Mouse (Mus musculus) limb, embryonic 11.5 days (tissue): ENCODE measurements around the gene Ilf3. TPM values are rescaled to one million over a fixed set of nuclear protein-coding genes. Genes with fewer than 3 reads are reported as not detected.

Source experiments
- ATAC-seq: fragments of 200-750 bp; cut with Nextera tagmentation; 2 replicates; pipeline ENCODE4 v1.8.0; 2017; ENCODE audit warnings: low read depth; ENCODE audit not compliant: insufficient number of reproducible peaks, low FRiP score, low TSS enrichment
- DNase-seq: peaks from one replicate; pipeline ENCODE4 v3.0.0-alpha.2; 2015; ENCODE audit warnings: low spot score
- H3K27ac ChIP-seq: fragments of 300-500 bp; sonication (generic); replicated peaks from 2 replicates; pipeline ENCODE4 v1.5.1; 2014; ENCODE audit warnings: low read depth, mild to moderate bottlenecking, low read length
- H3K27me3 ChIP-seq: fragments of 300-500 bp; sonication (generic); 2 replicates; pipeline ENCODE4 v1.6.1; 2014; ENCODE audit warnings: mild to moderate bottlenecking, low read length, mixed read lengths; ENCODE audit not compliant: control insufficient read depth, insufficient read depth
- H3K36me3 ChIP-seq: fragments of 300-500 bp; sonication (generic); 2 replicates; pipeline ENCODE4 v1.6.1; 2014; ENCODE audit warnings: mild to moderate bottlenecking, low read length, moderate library complexity, mixed read lengths; ENCODE audit not compliant: control insufficient read depth, insufficient read depth
- H3K4me1 ChIP-seq: fragments of 300-500 bp; sonication (generic); 2 replicates; pipeline ENCODE4 v1.6.1; 2014; ENCODE audit warnings: low read length, mixed read lengths; ENCODE audit not compliant: control insufficient read depth, insufficient read depth
- H3K4me2 ChIP-seq: fragments of 300-500 bp; sonication (generic); 2 replicates; pipeline ENCODE4 v1.6.1; 2014; ENCODE audit warnings: low read depth, mild to moderate bottlenecking, moderate library complexity; ENCODE audit not compliant: severe bottlenecking
- H3K4me3 ChIP-seq: fragments of 300-500 bp; sonication (generic); 2 replicates; pipeline ENCODE4 v1.5.1; 2014; ENCODE audit warnings: low read depth, low read length
- H3K9ac ChIP-seq: fragments of 300-500 bp; sonication (generic); 2 replicates; pipeline ENCODE4 v1.6.1; 2014; ENCODE audit warnings: mild to moderate bottlenecking, low read length
- H3K9me3 ChIP-seq: fragments of 300-500 bp; sonication (generic); 2 replicates; pipeline ENCODE4 v1.6.1; 2016; ENCODE audit warnings: low read length; ENCODE audit not compliant: control insufficient read depth
- WGBS: fragments of 180-500 bp; shearing (Covaris S2); extraction: QIAGEN DNeasy Blood & Tissue Kit; methylation state at CpG from one replicate; pipeline ENCODE4 v1.1.7; 2014; 5-methylcytosine and 5-hydroxymethylcytosine counted together
- polyA plus RNA-seq: library from polyadenylated mRNA; unstranded; fragments of >200 nt; fragmentation: Nextera tagmentation; extraction: Ambion mirVana; gene quantifications from 2 replicates; pipeline ENCODE4 v1.2.1, GENCODE M21; 2014

The Ilf3 gene
- polyA plus RNA-seq, 1 experiment from 2014 or later = 268 TPM

- no peak overlapping the region for H3K4me2 ChIP-seq
These were observed 32.9 kb upstream of the Ilf3 start for GRCm38 (mm10) chr9:21334747-21335146.

GRCm38 (mm10) chr9:21335391-21335790, 32.3 kb upstream of the Ilf3 start:
- H3K36me3 ChIP-seq = no peaks in the 10 kb centered on the region
- no peaks in the 10 kb centered on the region for H3K27me3 ChIP-seq
- peaks cover 9% of the 10 kb centered on the region for H3K4me1 ChIP-seq
- no peak overlapping the region for H3K4me3 ChIP-seq
- H3K27ac ChIP-seq = no peak overlapping the region
- no peak for DNase-seq
- no peak overlapping the region for H3K9ac ChIP-seq
- WGBS = 74% methylated on average over 4 of the region's 4 CpGs
- no peaks in the 10 kb centered on the region for H3K9me3 ChIP-seq
- ATAC-seq = no peak
- H3K4me2 ChIP-seq = no peak overlapping the region

More at GRCm38 (mm10) chr9:21334747-21335146, 32.9 kb upstream of the Ilf3 start:
- Histone ChIP-seq H3K4me1 (peaks cover 9% of the 10 kb centered on the region), H3K9ac (no peak overlapping the region), H3K4me3 (no peak overlapping the region), H3K27me3 (no peaks in the 10 kb centered on the region), H3K9me3 (no peaks in the 10 kb centered on the region), H3K36me3 (no peaks in the 10 kb centered on the region), H3K27ac (no peak overlapping the region)
- ATAC-seq = no peak
- no peak for DNase-seq

GRCm38 (mm10) chr9:21336491-21336890, 31.2 kb upstream of the Ilf3 start:
- no peak for DNase-seq
- H3K9ac ChIP-seq = no peak overlapping the region
- H3K36me3 ChIP-seq = no peaks in the 10 kb centered on the region
- H3K4me3 ChIP-seq = no peak overlapping the region
- peaks cover 9% of the 10 kb centered on the region for H3K4me1 ChIP-seq
- ATAC-seq = no peak
- no peak overlapping the region for H3K27ac ChIP-seq
- no peaks in the 10 kb centered on the region for H3K27me3 ChIP-seq
- no peaks in the 10 kb centered on the region for H3K9me3 ChIP-seq
- no peak overlapping the region for H3K4me2 ChIP-seq
- WGBS = 89% methylated on average over 8 of the region's 8 CpGs

GRCm38 (mm10) chr9:21337652-21338051, 30.0 kb upstream of the Ilf3 start:
- DNase-seq (peak; percentile 46), ATAC-seq (peak; percentile 58; the same call in 1 of the 2 replicates)
- WGBS = 15% methylated on average over 20 of the region's 20 CpGs
- Histone ChIP-seq H3K27ac (no peak overlapping the region), H3K27me3 (no peaks in the 10 kb centered on the region), H3K4me3 (no peak overlapping the region), H3K9ac (peak overlapping the region; percentile 34; the same call in 1 of the 2 replicates), H3K4me1 (peaks cover 8% of the 10 kb centered on the region), H3K9me3 (no peaks in the 10 kb centered on the region), H3K36me3 (peaks cover 2% of the 10 kb centered on the region; the same call in 1 of the 2 replicates), H3K4me2 (no peak overlapping the region)

- no peak overlapping the region for H3K9ac ChIP-seq
- no peaks in the 10 kb centered on the region for H3K9me3 ChIP-seq
- no peak for DNase-seq
- ATAC-seq = no peak
- H3K27me3 ChIP-seq = no peaks in the 10 kb centered on the region
- no peak overlapping the region for H3K4me3 ChIP-seq
- no peak overlapping the region for H3K27ac ChIP-seq
- H3K4me2 ChIP-seq = no peak overlapping the region
- H3K4me1 ChIP-seq = 0 out of 2 replicates have a peak, but pooled peaks cover 3% of the 10 kb centered on the region
- WGBS = 92% methylated on average over 4 of the region's 4 CpGs
- H3K36me3 ChIP-seq = peaks cover 2% of the 10 kb centered on the region; the same call in 1 of the 2 replicates
These were observed 27.3 kb upstream of the Ilf3 start for GRCm38 (mm10) chr9:21340411-21340810.

GRCm38 (mm10) chr9:21346627-21347365, 20.9 kb upstream of the Ilf3 start:
- DNase-seq = no peak
- WGBS = 75% methylated on average over 15 of the region's 16 CpGs
- ATAC-seq = no peak
- Histone ChIP-seq H3K9ac (no peak overlapping the region), H3K27ac (no peak overlapping the region), H3K4me2 (no peak overlapping the region), H3K36me3 (peaks cover 10% of the 10 kb centered on the region; the same call in 1 of the 2 replicates), H3K4me3 (no peak overlapping the region), H3K9me3 (no peaks in the 10 kb centered on the region), H3K4me1 (no peaks in the 10 kb centered on the region), H3K27me3 (no peaks in the 10 kb centered on the region)

GRCm38 (mm10) chr9:21348152-21348551, 19.5 kb upstream of the Ilf3 start:
- Histone ChIP-seq H3K4me1 (peaks cover 4% of the 10 kb centered on the region; the same call in 1 of the 2 replicates), H3K9me3 (no peaks in the 10 kb centered on the region), H3K27ac (no peak overlapping the region), H3K27me3 (no peaks in the 10 kb centered on the region), H3K4me3 (no peak overlapping the region), H3K9ac (no peak overlapping the region), H3K4me2 (no peak overlapping the region), H3K36me3 (peaks cover 10% of the 10 kb centered on the region; the same call in 1 of the 2 replicates)
- DNase-seq (no peak), ATAC-seq (no peak)
- 88% methylated on average over 3 of the region's 3 CpGs for WGBS

GRCm38 (mm10) chr9:21351178-21351577, 16.5 kb upstream of the Ilf3 start:
- DNase-seq (no peak), ATAC-seq (no peak)
- Histone ChIP-seq H3K27me3 (no peaks in the 10 kb centered on the region), H3K27ac (no peak overlapping the region), H3K36me3 (peaks cover 12% of the 10 kb centered on the region; the same call in 1 of the 2 replicates), H3K9me3 (no peaks in the 10 kb centered on the region), H3K4me1 (peaks cover 6% of the 10 kb centered on the region; the same call in 1 of the 2 replicates), H3K4me2 (no peak overlapping the region), H3K4me3 (no peak overlapping the region), H3K9ac (no peak overlapping the region)
- WGBS = 92% methylated on average over 7 of the region's 7 CpGs
